Mouse (Mus musculus): Measurements from ENCODE around the gene Tmsb15a.

GRCm38 (mm10) chrX:135725161-135725560, at the start of gene Tmsb15a:
- no peak for TF ChIP-seq MAX (IDR thresholded peaks at IDR 0.05; ENCODE audit: low read depth)
- TF ChIP-seq USF1 (IDR thresholded peaks at IDR 0.05; ENCODE audit: low read depth), result no peak
- no peak for TF ChIP-seq POLR2A (IDR thresholded peaks at IDR 0.05; ENCODE audit: insufficient read length, low read depth)
- TF ChIP-seq POLR2AphosphoS2 (IDR thresholded peaks at IDR 0.05; ENCODE audit: insufficient read length, low read depth), result no peak
- no peak for TF ChIP-seq E2F4 (IDR thresholded peaks at IDR 0.05; ENCODE audit: insufficient read depth)
- TF ChIP-seq TCF12 (IDR thresholded peaks at IDR 0.05; ENCODE audit: insufficient read depth, poor library complexity, severe bottlenecking), result no peak

All from myocyte (in vitro differentiated cells).